Mouse (Mus musculus) kidney, postnatal 4 days (tissue): ENCODE measurements at regions not wholly inside any gene's neighbourhood (a gene's known extent, or its start where the extent isn't known, plus 50 kb on each side); places are given as distances from the start of the nearest gene placed in this dataset.

ENCODE experiments used
- DNase-seq, 2 experiments: peaks; one replicate each; pipeline ENCODE4 v3.0.0; 2021; ENCODE audit warnings: mixed read lengths in 2 of 2

DNA sequence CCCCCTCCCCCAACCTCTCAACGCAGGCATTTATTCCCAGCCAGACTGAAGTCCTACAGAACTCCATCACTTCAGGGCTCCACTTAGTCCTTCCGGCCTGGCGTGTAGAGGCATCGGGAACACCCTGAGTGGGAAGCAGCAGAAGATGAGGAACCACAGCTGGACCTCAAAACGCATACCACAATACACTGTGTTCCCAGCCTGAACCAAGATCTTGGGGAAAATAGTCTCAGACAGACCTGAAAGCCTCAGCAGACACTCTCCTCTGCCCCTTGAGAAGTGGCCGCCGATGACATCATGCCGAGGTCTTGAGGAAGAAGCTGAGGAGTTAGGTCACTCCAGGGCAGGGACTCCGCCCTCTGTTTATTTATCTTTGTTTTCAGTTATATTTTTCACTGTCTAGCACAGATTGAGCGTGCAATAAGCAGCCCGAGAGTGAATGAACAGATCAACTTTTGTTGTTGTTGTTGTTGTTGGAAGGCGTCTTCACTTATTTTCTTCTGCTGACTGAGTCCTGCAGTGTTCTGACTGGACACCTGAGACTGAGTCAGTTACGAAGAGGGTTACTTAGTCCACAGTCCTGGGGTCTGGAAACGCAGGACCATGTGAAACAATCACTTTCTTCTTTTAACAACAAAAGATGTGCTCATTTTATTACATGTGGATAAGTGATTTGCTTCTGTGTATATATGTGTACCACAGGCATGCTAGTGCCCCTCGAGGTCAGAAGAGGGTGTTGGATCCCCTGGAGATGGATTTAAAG, 88.3 kb upstream of the Habp2 start:
- DNase-seq, result peak in 1 of 2 experiments; percentile 19

GRCm38 (mm10) chr19:56199401-56200150, 87.4 kb upstream of the Habp2 start:
- no peak for DNase-seq

GRCm38 (mm10) chr19:56201007-56201682, 85.8 kb upstream of the Habp2 start:
- peak; percentile 31 to 36 for DNase-seq

DNA sequence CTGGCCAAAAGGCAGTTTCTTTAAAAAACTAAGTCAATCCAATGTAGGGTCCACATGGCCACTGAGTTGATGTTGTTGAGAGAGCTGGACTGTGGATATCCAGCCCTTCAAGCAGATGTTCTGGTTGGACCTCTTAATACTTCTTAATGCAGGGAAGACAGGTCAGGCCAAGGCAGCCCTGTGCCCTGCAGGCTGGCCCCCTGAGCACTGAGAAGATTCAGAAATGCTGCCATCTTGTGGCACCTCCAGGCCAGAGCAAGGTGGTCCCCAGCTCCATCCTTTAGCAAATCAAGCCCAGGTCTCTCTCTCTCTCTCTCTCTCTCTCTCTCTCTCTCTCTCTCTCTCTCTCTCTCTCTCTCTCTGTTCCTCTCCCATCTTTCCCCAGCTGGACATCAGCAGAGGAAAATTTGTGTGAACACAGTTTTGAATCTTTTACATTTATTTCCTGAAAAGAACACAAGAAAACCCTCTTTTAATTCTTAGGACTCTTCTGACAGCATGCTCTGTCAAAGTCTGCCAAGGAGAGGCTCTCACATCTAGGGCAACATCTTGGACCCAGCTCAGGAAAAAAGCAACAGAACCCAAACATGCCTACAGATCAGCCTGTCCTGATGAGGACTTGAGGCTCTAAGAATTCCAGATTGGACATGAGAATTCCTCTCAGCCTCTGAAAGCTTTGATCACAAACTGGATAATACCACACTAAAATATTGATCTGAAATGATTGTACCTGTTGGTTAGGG, 85.0 kb upstream of the Habp2 start:
- DNase-seq, result peak; percentile 74 to 75

DNA sequence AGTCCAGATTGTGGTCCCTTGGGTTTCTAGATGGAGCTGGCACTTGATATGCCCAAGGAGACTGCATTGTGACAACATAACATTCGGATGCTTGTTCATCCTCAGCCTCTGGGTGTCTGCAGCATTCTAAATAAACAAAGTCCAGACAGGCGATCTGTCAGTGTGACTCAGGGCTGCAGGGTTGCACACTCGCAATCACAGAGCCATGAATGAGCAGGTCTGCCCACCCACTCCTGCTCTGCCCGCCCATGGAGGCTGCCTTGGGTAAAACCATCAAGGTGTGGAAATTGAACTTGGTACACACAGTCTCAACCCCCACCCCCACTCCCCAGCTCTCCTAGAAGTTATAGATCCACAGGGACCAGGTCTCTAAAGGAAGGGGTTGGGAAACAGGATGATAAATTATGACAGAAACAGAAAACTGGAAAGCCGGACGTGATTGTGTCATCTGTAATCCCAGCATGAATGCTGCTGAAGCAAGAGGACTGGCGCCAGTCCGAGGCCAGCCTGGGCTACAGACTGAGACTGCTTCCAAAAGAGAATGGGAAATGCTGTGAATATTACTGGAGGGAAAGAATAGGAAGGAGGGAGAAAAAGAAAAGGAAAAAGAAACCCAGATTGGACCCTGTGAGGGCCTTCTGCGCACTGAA, 84.3 kb upstream of the Habp2 start:
- DNase-seq, result no peak

GRCm38 (mm10) chr19:56218536-56218935, 68.4 kb upstream of the Habp2 start:
- no peak for DNase-seq

DNA sequence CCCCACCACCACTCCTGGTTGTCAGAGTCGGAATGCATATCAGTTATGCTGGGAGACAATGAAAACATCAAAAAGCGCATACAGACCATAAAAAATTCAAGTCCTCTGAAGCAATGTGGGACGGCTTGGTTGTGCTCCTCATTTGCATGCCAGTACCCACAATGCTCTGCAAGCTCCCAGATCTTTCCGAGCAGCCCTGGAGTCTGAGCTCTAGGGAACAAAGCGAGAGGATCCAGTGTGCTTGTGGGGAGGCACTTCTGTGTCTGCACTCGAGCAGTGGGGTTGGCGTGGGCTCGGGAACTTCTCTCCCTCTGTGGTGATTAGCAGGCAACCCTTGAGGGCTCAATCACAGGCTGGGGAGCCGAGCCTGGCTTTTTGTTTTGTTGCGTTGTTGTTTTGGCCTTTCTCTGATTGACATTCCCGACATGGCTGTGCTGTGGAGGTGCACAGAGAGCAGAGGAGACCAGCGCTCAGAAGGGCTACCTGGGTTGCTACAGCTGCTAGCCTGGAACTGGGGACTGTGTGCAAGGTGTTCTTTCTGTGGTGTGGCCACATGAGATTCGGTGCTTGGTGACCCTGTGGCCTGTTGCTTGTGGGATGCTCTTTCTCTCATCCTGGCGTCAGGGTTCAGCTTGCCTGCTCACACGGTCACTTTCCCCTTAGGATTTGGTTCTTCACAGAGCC, 66.1 kb upstream of the Habp2 start:
- peak in 1 of 2 experiments; percentile 35 for DNase-seq

DNA sequence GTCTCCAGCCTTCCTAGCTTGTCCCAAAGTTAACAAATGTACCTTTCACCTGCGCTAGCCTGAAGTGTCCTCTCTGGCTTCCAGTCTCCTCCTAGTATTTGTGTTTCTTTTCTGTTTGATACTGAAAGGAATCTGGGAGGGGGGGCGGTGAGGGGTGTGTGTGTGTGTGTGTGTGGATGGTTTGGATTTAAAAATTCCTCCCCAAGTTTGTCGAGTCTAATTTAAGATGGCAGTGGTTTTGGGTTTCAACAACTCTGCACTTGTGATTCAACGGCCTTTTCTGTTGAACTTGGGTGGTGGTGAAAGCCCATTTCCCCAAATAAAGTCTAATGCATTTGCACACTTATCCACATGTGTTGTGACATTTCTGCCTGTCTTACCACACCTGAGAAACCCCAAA, 64.4 kb upstream of the Habp2 start:
- DNase-seq, result no peak

DNA sequence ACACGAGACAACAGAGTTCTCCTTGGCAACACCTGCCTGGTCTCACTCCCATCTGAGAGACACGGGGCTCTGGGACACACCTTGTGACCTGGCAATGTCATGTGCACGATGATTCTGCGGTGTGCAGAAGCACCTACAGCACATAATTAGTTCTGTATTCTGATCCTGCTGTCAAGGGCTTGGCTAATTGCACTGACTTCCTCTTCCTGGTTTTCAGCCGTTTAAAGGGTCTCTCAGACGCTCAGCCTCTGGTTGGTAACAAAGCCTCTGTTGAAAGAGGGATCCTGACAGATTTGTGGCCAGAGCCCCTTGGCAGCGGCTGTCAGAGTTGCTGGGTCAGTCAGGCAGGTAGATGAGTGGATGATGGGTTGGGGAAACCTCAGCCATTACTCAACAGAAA, 61.9 kb upstream of the Habp2 start:
- DNase-seq, result no peak

DNA sequence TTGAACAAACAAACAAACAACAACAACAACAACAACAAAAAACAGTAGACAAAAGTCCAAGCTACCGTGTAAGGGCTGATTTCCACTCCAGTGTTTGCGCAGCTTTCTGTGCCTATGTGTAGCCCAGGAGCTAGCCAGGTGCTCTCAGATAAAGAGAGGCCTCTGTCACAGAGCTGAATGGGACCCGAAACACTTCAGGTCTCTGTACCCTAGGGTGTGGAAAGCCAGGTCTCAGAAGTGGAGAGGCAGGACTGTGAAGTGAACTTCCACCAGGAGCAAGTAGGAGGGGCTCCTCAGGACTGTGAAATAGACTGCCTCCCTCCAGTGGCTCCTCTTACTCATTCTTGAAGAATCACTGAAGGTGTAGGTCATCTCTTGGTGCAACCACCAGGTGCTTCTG, 61.4 kb upstream of the Habp2 start:
- DNase-seq, result no peak

DNA sequence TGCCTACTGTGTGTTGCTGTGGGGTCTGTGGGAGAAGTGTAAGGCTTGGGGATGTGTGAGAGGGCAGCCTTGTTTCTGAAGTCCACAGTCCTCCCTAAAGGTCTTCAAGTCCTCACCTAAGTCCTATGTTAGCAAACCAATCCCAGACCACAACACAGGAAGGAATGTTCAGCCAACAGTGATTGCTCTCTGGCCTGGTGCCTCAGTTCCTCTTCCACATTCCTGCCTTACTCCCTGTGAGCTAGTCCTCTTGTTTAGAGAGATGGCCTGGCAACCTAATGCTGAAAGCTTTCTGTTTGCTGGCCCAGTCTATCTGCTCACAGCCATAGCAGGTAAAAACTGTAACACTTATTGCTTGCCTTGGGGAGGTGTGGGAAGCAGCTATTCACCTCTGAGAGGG, 58.4 kb upstream of the Habp2 start:
- no peak for DNase-seq

DNA sequence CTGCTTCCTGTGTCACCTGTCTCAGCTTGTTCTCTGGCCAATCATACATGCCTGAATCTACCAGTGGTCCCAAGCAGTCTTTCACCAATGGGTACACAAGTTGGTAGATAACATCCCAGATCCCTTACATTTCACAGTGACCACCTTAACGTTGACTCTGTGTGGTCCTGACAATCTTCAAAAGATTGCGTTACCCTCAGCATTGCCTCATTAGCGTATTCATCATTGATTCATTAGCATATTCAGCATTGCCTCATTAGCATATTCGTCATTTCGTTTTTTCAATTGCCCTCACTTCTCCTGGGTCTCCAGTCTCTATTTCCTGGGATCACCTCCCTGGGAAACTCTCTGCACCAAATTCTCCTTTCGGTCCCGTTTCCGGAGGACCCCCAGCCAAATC, 55.5 kb upstream of the Habp2 start:
- DNase-seq, result no peak

- peak; percentile 48 to 63 for DNase-seq
These were observed 55.1 kb upstream of the Habp2 start for GRCm38 (mm10) chr19:56231849-56232248.

- no peak for DNase-seq
These were observed 54.7 kb upstream of the Habp2 start for GRCm38 (mm10) chr19:56232269-56232668.

DNA sequence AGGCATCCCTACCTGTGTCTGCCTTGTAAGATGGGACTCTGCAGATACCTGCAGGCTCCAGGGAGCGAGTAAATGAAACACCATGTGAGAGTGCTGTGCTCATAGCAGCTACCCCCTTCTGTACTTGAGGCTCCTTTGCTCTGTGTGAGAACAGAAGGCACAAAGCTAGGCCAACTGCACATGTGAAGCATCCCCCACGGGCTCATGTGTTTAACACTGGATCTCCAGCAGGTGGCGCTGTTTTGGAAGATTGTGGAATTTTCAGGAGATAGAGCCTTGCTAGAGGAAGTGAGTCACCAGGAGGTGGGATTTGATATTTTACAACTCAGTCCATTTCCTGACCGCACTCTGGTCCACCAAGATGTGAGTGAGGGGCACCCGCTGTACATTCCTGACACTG, 54.0 kb upstream of the Habp2 start:
- no peak for DNase-seq

GRCm38 (mm10) chr19:56235040-56235439, 51.9 kb upstream of the Habp2 start:
- DNase-seq, result peak; percentile 27 to 28
